27 mouse cellular contexts compared by ENCODE assay signal in genomic region chr15:103336996-103337667, GRCm38 (mm10). TPM values are rescaled to one million over a fixed set of nuclear protein-coding genes. Genes with fewer than 3 reads are reported as not detected.
DNase-seq lines count a peak whose midpoint lies in the region; ATAC-seq lines count a peak whose summit lies in the region.
"Had no signal": no experiment of that assay in that cellular context is flagged by ENCODE, and none has a peak within 500 bp of the region (broad histone marks: within the 10 kb centered on the region; RNA-seq: fewer than 3 reads in every experiment).

No protein-coding gene starts in this region.

- H3K27me3 ChIP-seq in neural tube, embryonic 12.5 days (replicated peaks), result peaks cover 31% of the 10 kb centered on the region
- peaks cover 17% of the 10 kb centered on the region; the same call in 1 of the 2 replicates for H3K27me3 ChIP-seq in midbrain, embryonic 11.5 days (ENCODE audit: control insufficient read depth, insufficient read depth, low read length)

- ATAC-seq in neural tube, embryonic 12.5 days (ENCODE audit: low FRiP score, low read depth), result no peak
- no peak for ATAC-seq in midbrain, embryonic 11.5 days (ENCODE audit: low FRiP score)
- ATAC-seq: activated CD4-positive, CD25-positive, alpha-beta regulatory T cell, adult 4 months; CD4-positive, CD25-positive, alpha-beta regulatory T cell, adult 4 months; forebrain, embryonic 13.5 days; hindbrain, embryonic 16.5 days; intestine, embryonic 16.5 days had no signal

- 0 out of 2 replicates have a peak overlapping the region, but pooled peaks have one; percentile 0 for H3K4me2 ChIP-seq in neural tube, embryonic 12.5 days (replicated peaks)
- H3K4me2 ChIP-seq in midbrain, embryonic 11.5 days, result no peak overlapping the region
- H3K4me2 ChIP-seq: forebrain, embryonic 13.5 days; heart, embryonic 12.5 days; liver, embryonic 15.5 days had no signal

- H3K36me3 ChIP-seq in neural tube, embryonic 12.5 days, result no peaks in the 10 kb centered on the region
- no peaks in the 10 kb centered on the region for H3K36me3 ChIP-seq in midbrain, embryonic 11.5 days (ENCODE audit: control insufficient read depth, insufficient read depth, low read length)
- H3K36me3 ChIP-seq: heart, embryonic 12.5 days; liver, embryonic 15.5 days had no signal

- no peaks in the 10 kb centered on the region for H3K9me3 ChIP-seq in neural tube, embryonic 12.5 days
- H3K9me3 ChIP-seq in midbrain, embryonic 11.5 days (ENCODE audit: control insufficient read depth, low read length), result no peaks in the 10 kb centered on the region
- H3K9me3 ChIP-seq: forebrain, embryonic 13.5 days; heart, embryonic 12.5 days; liver, embryonic 15.5 days had no signal

- H3K4me1 ChIP-seq in neural tube, embryonic 12.5 days, result peaks cover 41% of the 10 kb centered on the region
- H3K4me1 ChIP-seq in midbrain, embryonic 11.5 days (ENCODE audit: control insufficient read depth, insufficient read depth, low read length), result peaks cover 42% of the 10 kb centered on the region

- no peak overlapping the region for H3K9ac ChIP-seq in neural tube, embryonic 12.5 days
- H3K9ac ChIP-seq in midbrain, embryonic 11.5 days (ENCODE audit: low read length), result no peak overlapping the region
- H3K9ac ChIP-seq: forebrain, embryonic 13.5 days; heart, embryonic 12.5 days; liver, embryonic 15.5 days had no signal

- DNase-seq in embryo, embryonic 10.5 days (ENCODE audit: low spot score), result peak; percentile 12
- DNase-seq in embryo, embryonic 9.5 days (ENCODE audit: extremely low spot score), result no peak
- DNase-seq in neural tube, embryonic 10.5 days (ENCODE audit: extremely low spot score, low spot score), result no peak
- peak; percentile 52 for DNase-seq in R1 (ENCODE audit: low read depth, low spot score)
- DNase-seq in retina, postnatal 1 day, result peak; percentile 59
- no peak for DNase-seq in heart, postnatal 4 days
- no peak for DNase-seq in midbrain, embryonic 11.5 days (ENCODE audit: low spot score, missing footprints)
- DNase-seq: adrenal gland, postnatal 14 days; cerebellum, adult 9-11 months; heart, postnatal 14 days; kidney, postnatal 4 days; layer of hippocampus, adult 9-11 months; left cerebral cortex, postnatal 4 days; lung, postnatal 10 days; spleen, adult 18-20 months; thymus, adult 18-20 months had no signal

- WGBS in neural tube, embryonic 12.5 days, result 14% methylated on average over 11 of the region's 11 CpGs
- WGBS in midbrain, embryonic 11.5 days, result 26% methylated on average over 11 of the region's 11 CpGs

- H3K27ac ChIP-seq in neural tube, embryonic 12.5 days, result no peak overlapping the region
- H3K27ac ChIP-seq in midbrain, embryonic 11.5 days (ENCODE audit: low read depth, low read length), result no peak overlapping the region
- H3K27ac ChIP-seq: forebrain, embryonic 13.5 days; left cerebral cortex, adult 2 months; liver, embryonic 15.5 days had no signal

- no peak overlapping the region for H3K4me3 ChIP-seq in neural tube, embryonic 12.5 days
- H3K4me3 ChIP-seq in midbrain, embryonic 11.5 days (ENCODE audit: low read depth, low read length), result no peak overlapping the region
- H3K4me3 ChIP-seq: forebrain, embryonic 13.5 days; heart, embryonic 12.5 days; left cerebral cortex, adult 2 months; liver, embryonic 15.5 days had no signal

RNA-seq across cellular contexts. Expression of gene Zfp385a, which starts 2.8 kb away (rescaled TPM):
- polyA plus RNA-seq in neural tube, embryonic 12.5 days (2016; fragmentation: Nextera tagmentation; extraction: Ambion mirVana), result 20.2 and 20.9 TPM in 2 replicates
- total RNA-seq in heart, postnatal 4 days (2021), result 10 to 100 TPM; 21.9 to 22.0 TPM
- polyA plus RNA-seq in midbrain, embryonic 11.5 days (2014; fragmentation: Nextera tagmentation; extraction: Ambion mirVana), result 19.4 and 24.3 TPM in 2 replicates
- polyA plus RNA-seq: activated CD4-positive, CD25-positive, alpha-beta regulatory T cell, adult 4 months; CD4-positive, CD25-positive, alpha-beta regulatory T cell, adult 4 months had no signal

RNA-seq across cellular contexts. Expression of gene Gpr84, which starts 26.7 kb away (rescaled TPM):
- 0.25 and 0.29 TPM in 2 replicates for polyA plus RNA-seq in neural tube, embryonic 12.5 days (2016; fragmentation: Nextera tagmentation; extraction: Ambion mirVana)
- total RNA-seq in heart, postnatal 4 days (2021), result not detected
- polyA plus RNA-seq in midbrain, embryonic 11.5 days (2014; fragmentation: Nextera tagmentation; extraction: Ambion mirVana), result 0.12 and 0.23 TPM in 2 replicates
- total RNA-seq: adrenal gland, postnatal 14 days; gastrocnemius, adult 8-10 months; heart, postnatal 14 days had no signal
- polyA plus RNA-seq: activated CD4-positive, CD25-positive, alpha-beta regulatory T cell, adult 4 months; CD4-positive, CD25-positive, alpha-beta regulatory T cell, adult 4 months; urinary bladder, adult 2 months had no signal

RNA-seq across cellular contexts. Expression of gene Itga5, which starts 29.4 kb away (rescaled TPM):
- 19.1 and 19.9 TPM in 2 replicates for polyA plus RNA-seq in neural tube, embryonic 12.5 days (2016; fragmentation: Nextera tagmentation; extraction: Ambion mirVana)
- total RNA-seq in heart, postnatal 4 days (2021), result 100 to 1,000 TPM; 120 to 121 TPM
- 15.9 and 18.1 TPM in 2 replicates for polyA plus RNA-seq in midbrain, embryonic 11.5 days (2014; fragmentation: Nextera tagmentation; extraction: Ambion mirVana)

Comparison
In these comparisons a context has a peak if more than half of its experiments do, and no peak if none do; other contexts are left out.
1. DNase-seq: peak in embryo, embryonic 10.5 days (single experiment), R1 (single experiment) and retina, postnatal 1 day (single experiment); none in embryo, embryonic 9.5 days (single experiment), neural tube, embryonic 10.5 days (single experiment), heart, postnatal 4 days (single experiment) and midbrain, embryonic 11.5 days (single experiment).